Mouse (Mus musculus): ENCODE data around the gene Mafb. TPM values are rescaled to one million over a fixed set of nuclear protein-coding genes. Genes with fewer than 3 reads are reported as not detected.

The Mafb gene
- polyA plus RNA-seq, 1 experiment from 2014 or later: 13.3 TPM

DNA sequence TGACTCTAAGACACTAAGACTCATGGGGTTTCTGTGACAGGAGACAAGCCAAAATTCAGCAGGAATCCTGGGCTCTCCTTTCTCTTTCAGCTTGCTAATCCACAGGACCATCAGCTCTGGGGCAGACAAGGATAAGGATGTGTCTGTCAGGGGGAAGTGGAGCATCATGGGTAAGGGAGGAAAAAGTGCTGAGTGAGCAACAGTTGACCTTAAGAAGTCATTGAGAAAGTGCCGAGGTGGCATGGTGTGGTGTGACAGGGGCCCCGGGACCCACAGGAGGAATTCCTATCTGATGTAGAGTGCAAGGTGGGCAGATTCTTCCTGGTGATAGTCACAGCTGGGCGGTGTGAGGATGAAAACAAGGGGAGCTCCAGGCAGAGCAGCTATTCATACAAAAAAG, 25.8 kb upstream of the Mafb start:
- H3K4me2 ChIP-seq (ENCODE audit: low read depth): no peak overlapping the region
- H3K27me3 ChIP-seq (ENCODE audit: control insufficient read depth, insufficient read depth, low read length): 0 out of 2 replicates have a peak, but pooled peaks cover 2% of the 10 kb centered on the region
- H3K36me3 ChIP-seq (ENCODE audit: control insufficient read depth, insufficient read depth, low read length): no peaks in the 10 kb centered on the region
- WGBS: 76% methylated on average over 3 of the region's 3 CpGs
- ATAC-seq (ENCODE audit: insufficient read depth, low FRiP score, low TSS enrichment): no peak
- no peak for DNase-seq (ENCODE audit: low spot score)
- H3K9ac ChIP-seq (ENCODE audit: low read length): no peak overlapping the region
- H3K4me1 ChIP-seq (ENCODE audit: control insufficient read depth, insufficient read depth, low read length): no peaks in the 10 kb centered on the region
- no peaks in the 10 kb centered on the region for H3K9me3 ChIP-seq (ENCODE audit: control insufficient read depth, low read length)
- no peak overlapping the region for H3K27ac ChIP-seq (ENCODE audit: low read depth, low read length)
- H3K4me3 ChIP-seq (ENCODE audit: low read depth, low read length): no peak overlapping the region

DNA sequence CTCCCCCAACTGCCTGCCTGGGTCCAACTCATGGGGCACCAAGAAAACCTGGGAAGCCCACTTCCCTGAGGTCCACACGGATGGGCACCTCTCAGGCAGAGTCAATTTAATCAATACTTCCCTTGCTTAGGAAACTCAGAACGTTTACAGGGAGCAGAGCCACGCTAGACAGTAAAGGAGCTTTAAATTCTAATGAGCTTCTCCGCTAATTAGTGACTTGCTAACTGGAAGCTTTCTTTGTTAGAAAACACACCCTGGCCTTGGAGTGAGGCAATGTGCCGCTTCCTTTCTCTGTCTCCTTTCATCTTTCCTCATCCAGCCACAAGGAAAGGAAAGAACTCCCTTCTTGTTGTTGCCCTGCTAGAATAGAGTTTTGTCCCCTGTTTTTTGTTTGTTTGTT, 21.7 kb upstream of the Mafb start:
- H3K9ac ChIP-seq (ENCODE audit: low read length): no peak overlapping the region
- no peaks in the 10 kb centered on the region for H3K4me1 ChIP-seq (ENCODE audit: control insufficient read depth, insufficient read depth, low read length)
- H3K36me3 ChIP-seq (ENCODE audit: control insufficient read depth, insufficient read depth, low read length): no peaks in the 10 kb centered on the region
- H3K4me2 ChIP-seq (ENCODE audit: low read depth): no peak overlapping the region
- peaks cover 7% of the 10 kb centered on the region; the same call in 1 of the 2 replicates for H3K27me3 ChIP-seq (ENCODE audit: control insufficient read depth, insufficient read depth, low read length)
- no peak overlapping the region for H3K4me3 ChIP-seq (ENCODE audit: low read depth, low read length)
- WGBS: 16% methylated on average over 5 of the region's 5 CpGs
- DNase-seq (ENCODE audit: low spot score) (no peak), ATAC-seq (ENCODE audit: insufficient read depth, low FRiP score, low TSS enrichment) (no peak)
- no peak overlapping the region for H3K27ac ChIP-seq (ENCODE audit: low read depth, low read length)
- no peaks in the 10 kb centered on the region for H3K9me3 ChIP-seq (ENCODE audit: control insufficient read depth, low read length)

DNA sequence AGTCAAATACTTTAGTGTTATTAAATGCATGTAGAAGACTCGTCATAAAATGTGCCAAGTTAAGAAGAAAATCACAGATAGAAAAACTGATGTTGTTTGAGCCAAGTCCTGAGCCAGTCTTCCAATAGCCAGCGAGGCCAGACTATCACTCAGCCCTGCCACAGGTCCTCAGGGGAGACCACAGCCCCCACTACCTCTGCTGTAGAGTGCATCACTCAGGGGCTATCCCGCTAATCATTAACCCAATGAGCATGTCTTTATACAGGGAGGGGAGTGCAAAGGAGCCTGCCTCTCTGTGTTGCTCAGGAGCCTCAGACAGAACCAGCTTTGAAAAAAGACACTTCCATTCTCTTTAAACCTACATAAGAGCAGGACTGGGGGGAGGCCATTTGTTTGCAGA, 16.6 kb upstream of the Mafb start:
- H3K4me3 ChIP-seq (ENCODE audit: low read depth, low read length): no peak overlapping the region
- no peaks in the 10 kb centered on the region for H3K9me3 ChIP-seq (ENCODE audit: control insufficient read depth, low read length)
- no peaks in the 10 kb centered on the region for H3K36me3 ChIP-seq (ENCODE audit: control insufficient read depth, insufficient read depth, low read length)
- H3K27me3 ChIP-seq (ENCODE audit: control insufficient read depth, insufficient read depth, low read length): peaks cover 18% of the 10 kb centered on the region
- no peak overlapping the region for H3K27ac ChIP-seq (ENCODE audit: low read depth, low read length)
- peaks cover 4% of the 10 kb centered on the region; the same call in 1 of the 2 replicates for H3K4me1 ChIP-seq (ENCODE audit: control insufficient read depth, insufficient read depth, low read length)
- DNase-seq (ENCODE audit: low spot score): no peak
- no peak overlapping the region for H3K4me2 ChIP-seq (ENCODE audit: low read depth)
- WGBS: 41% methylated on average over 3 of the region's 3 CpGs
- H3K9ac ChIP-seq (ENCODE audit: low read length): no peak overlapping the region
- no peak for ATAC-seq (ENCODE audit: insufficient read depth, low FRiP score, low TSS enrichment)

DNA sequence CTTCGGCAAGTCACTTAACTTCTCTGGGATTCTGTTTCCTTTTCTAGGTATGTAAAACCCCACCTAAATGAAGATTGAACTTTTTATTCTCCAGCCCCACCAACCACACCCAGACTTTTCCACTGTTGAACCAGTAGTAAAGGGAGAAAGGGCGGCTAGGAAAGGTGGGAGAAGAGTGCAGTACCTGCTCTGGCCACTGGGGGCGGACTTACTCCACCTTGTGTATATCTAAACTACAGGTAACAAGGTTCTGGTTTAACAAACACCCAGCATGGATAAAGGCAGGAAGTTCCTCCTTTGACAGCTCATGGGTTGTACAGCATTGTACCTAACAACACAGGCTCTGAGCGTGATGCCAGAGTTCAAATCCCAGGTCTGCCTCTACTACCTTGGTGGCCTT, 11.4 kb upstream of the Mafb start:
- Histone ChIP-seq H3K4me1 (ENCODE audit: control insufficient read depth, insufficient read depth, low read length) (peaks cover 4% of the 10 kb centered on the region; the same call in 1 of the 2 replicates), H3K36me3 (ENCODE audit: control insufficient read depth, insufficient read depth, low read length) (no peaks in the 10 kb centered on the region), H3K9me3 (ENCODE audit: control insufficient read depth, low read length) (no peaks in the 10 kb centered on the region), H3K4me2 (ENCODE audit: low read depth) (no peak overlapping the region), H3K27ac (ENCODE audit: low read depth, low read length) (no peak overlapping the region), H3K4me3 (ENCODE audit: low read depth, low read length) (no peak overlapping the region), H3K27me3 (ENCODE audit: control insufficient read depth, insufficient read depth, low read length) (peaks cover 46% of the 10 kb centered on the region), H3K9ac (ENCODE audit: low read length) (no peak overlapping the region)
- 45% methylated on average over 4 of the region's 4 CpGs for WGBS
- DNase-seq (ENCODE audit: low spot score): no peak
- ATAC-seq (ENCODE audit: insufficient read depth, low FRiP score, low TSS enrichment): no peak

DNA sequence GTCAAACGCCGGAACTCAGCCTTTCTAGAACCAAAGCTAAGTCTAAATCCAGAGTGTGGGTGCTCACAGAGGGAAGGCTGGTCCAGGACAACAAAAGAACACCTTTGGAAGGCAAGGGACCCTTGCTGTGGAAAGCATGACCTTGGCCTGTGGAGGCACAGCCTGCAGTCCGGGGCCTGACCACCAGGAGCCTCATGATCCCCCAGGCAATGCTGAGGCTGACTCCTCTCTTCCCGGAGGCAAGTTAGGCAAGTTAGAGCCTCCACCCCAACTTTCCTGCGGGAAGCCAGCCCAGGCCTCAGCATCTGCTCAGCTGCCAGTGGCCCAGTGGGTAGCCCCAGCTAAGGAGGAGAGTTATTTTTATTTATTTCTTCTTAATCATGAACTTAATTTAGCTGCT, 9.4 kb upstream of the Mafb start:
- no peaks in the 10 kb centered on the region for H3K9me3 ChIP-seq (ENCODE audit: control insufficient read depth, low read length)
- H3K36me3 ChIP-seq (ENCODE audit: control insufficient read depth, insufficient read depth, low read length): no peaks in the 10 kb centered on the region
- 42% methylated on average over 5 of the region's 5 CpGs for WGBS
- no peak overlapping the region for H3K4me2 ChIP-seq (ENCODE audit: low read depth)
- ATAC-seq (ENCODE audit: insufficient read depth, low FRiP score, low TSS enrichment): no peak
- no peak for DNase-seq (ENCODE audit: low spot score)
- no peak overlapping the region for H3K27ac ChIP-seq (ENCODE audit: low read depth, low read length)
- H3K4me3 ChIP-seq (ENCODE audit: low read depth, low read length): no peak overlapping the region
- H3K27me3 ChIP-seq (ENCODE audit: control insufficient read depth, insufficient read depth, low read length): peaks cover 58% of the 10 kb centered on the region
- peaks cover 4% of the 10 kb centered on the region; the same call in 1 of the 2 replicates for H3K4me1 ChIP-seq (ENCODE audit: control insufficient read depth, insufficient read depth, low read length)
- no peak overlapping the region for H3K9ac ChIP-seq (ENCODE audit: low read length)

DNA sequence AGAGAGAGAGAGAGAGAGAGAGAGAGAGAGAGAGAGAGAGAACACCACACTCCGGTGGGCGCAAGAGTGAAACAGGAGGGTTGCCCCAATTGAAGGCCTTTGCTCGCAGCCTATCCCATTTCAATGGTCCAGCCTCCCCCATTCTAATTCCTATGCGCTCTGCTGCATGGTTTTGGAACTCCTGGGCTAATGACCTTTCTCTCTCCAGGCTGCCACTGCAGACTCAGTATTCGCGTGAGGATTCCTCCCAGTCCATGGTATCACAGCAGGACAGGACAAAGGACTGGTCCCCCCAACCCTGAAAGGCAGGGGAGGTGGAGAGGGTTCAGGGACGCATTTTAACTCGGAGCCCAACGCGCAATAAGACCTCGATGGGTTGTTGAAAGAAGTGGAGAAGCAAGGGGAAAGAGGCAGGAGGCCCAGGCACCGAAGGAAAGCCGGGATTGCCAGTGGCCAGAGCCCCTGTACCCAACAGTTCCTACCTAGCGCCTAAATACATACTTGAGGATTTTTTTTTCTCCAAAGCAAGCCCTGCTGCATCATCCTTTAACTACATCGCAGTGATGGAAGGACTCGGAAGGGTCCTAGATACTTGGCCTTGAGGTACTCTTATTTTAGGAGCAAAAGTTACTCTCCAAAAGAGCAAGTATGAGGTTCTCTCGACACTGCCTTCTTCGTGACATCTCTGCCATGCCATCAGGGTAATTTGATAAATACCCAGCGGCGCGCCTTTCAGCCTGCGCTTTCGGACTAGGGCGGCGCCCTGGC, 3.0 kb upstream of the Mafb start:
- under 1% methylated on average over 25 of the region's 25 CpGs for WGBS
- Histone ChIP-seq H3K4me2 (ENCODE audit: low read depth) (peak overlapping the region; percentile 41; the same call in 1 of the 2 replicates), H3K27me3 (ENCODE audit: control insufficient read depth, insufficient read depth, low read length) (peaks cover 74% of the 10 kb centered on the region), H3K36me3 (ENCODE audit: control insufficient read depth, insufficient read depth, low read length) (no peaks in the 10 kb centered on the region), H3K27ac (ENCODE audit: low read depth, low read length) (no peak overlapping the region), H3K4me1 (ENCODE audit: control insufficient read depth, insufficient read depth, low read length) (peaks cover 5% of the 10 kb centered on the region; the same call in 1 of the 2 replicates), H3K4me3 (ENCODE audit: low read depth, low read length) (no peak overlapping the region), H3K9ac (ENCODE audit: low read length) (no peak overlapping the region), H3K9me3 (ENCODE audit: control insufficient read depth, low read length) (no peaks in the 10 kb centered on the region)
- ATAC-seq (ENCODE audit: insufficient read depth, low FRiP score, low TSS enrichment) (no peak), DNase-seq (ENCODE audit: low spot score) (no peak)

DNA sequence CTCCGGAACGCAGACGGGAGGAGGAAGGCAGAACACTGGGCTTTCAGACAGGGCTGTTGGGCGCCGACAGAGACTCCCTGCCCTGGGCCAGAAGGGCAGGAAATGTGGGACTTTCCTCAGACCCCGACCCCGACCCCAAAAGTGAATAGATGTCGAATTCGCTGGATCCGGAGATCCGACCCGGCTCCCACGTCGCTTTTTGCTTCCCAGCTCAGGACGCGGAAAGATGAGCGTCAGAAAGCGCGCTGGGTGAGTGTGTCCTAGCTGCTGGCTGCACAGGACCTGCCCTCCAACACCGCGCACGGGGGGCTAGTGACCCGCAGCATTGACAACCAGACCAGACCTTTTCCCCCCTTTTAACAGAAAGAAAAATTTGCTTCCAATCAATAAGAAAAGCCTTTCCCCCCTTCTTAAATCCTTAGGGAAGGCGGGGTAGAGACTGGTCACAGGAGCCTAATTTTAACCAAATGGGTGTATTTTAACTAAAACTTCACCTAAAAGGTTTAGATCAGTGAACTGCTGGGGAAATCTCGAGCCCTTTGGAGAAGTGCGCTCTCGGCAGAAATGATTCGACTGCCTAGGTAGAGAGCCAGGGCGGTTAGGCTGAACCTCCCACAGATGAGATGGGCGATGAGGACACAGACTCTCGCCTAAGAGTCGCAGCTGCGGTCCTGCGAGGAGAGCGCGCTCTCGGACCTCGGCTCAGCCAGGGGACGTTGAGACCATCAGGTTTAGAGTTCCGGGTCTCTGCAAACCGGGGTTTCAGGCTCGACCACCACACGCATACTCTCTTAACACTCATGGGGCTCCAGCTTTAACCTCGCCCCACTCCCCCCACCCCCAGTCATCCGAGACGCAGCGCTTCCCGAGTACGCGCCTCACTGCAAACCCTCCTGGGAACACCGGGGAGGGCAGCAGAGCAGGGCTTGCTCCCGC, 1.8 kb upstream of the Mafb start:
- Histone ChIP-seq H3K27ac (ENCODE audit: low read depth, low read length) (no peak overlapping the region), H3K36me3 (ENCODE audit: control insufficient read depth, insufficient read depth, low read length) (no peaks in the 10 kb centered on the region), H3K27me3 (ENCODE audit: control insufficient read depth, insufficient read depth, low read length) (peaks cover 72% of the 10 kb centered on the region), H3K4me3 (ENCODE audit: low read depth, low read length) (peak overlapping the region; percentile 22), H3K9me3 (ENCODE audit: control insufficient read depth, low read length) (no peaks in the 10 kb centered on the region), H3K4me1 (ENCODE audit: control insufficient read depth, insufficient read depth, low read length) (peaks cover 5% of the 10 kb centered on the region; the same call in 1 of the 2 replicates), H3K9ac (ENCODE audit: low read length) (no peak overlapping the region), H3K4me2 (ENCODE audit: low read depth) (peak overlapping the region; percentile 96)
- under 1% methylated on average over 51 of the region's 52 CpGs for WGBS
- DNase-seq (ENCODE audit: low spot score) (peak; percentile 51), ATAC-seq (ENCODE audit: insufficient read depth, low FRiP score, low TSS enrichment) (no peak)

DNA sequence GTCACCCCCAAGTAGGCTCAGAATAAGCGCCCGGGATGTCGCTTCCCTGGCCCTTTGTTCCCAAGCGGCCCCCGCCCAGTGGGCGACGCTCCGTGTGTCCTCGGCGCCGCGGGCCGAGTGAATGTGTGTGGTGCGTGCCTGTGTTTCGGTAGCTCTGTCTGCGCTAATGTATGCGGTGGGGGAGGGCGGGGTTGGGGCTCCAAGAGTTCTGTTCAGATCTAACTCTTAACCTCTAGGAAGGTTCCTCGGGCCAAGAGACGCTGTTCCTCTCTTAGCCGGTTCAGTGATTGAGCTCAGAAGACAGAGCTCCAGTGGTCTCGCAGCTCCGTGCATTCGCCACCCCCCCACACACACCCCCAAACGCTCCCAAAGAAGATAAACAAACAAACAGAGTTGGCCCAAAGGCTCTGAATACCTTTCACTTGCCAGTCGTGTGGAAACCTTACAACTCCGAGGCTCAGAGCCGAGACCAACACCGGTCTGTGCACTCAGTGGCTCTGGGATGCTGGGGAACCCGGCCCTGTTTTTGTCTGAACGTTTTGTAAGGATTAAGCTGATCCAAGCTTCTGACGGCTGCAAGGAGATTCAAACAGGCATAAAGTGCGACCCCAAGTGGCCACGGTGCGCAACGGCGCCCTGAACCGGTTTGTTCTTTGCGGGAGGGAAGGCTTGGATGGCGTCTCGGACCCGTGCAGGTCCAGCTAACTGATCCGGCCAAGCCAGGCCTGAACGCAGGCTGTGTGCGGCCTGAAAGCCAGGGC, 763 bp upstream of the Mafb start:
- peak overlapping the region; percentile 52 for H3K4me3 ChIP-seq (ENCODE audit: low read depth, low read length)
- peak overlapping the region; percentile 75 for H3K9ac ChIP-seq (ENCODE audit: low read length)
- H3K36me3 ChIP-seq (ENCODE audit: control insufficient read depth, insufficient read depth, low read length): no peaks in the 10 kb centered on the region
- ATAC-seq (ENCODE audit: insufficient read depth, low FRiP score, low TSS enrichment): peak; percentile 70
- peak overlapping the region; percentile 80 for H3K27ac ChIP-seq (ENCODE audit: low read depth, low read length)
- peaks cover 76% of the 10 kb centered on the region for H3K27me3 ChIP-seq (ENCODE audit: control insufficient read depth, insufficient read depth, low read length)
- DNase-seq (ENCODE audit: low spot score): peak; percentile 93
- H3K4me2 ChIP-seq (ENCODE audit: low read depth): peak overlapping the region; percentile 96
- H3K4me1 ChIP-seq (ENCODE audit: control insufficient read depth, insufficient read depth, low read length): peaks cover 5% of the 10 kb centered on the region; the same call in 1 of the 2 replicates
- no peaks in the 10 kb centered on the region for H3K9me3 ChIP-seq (ENCODE audit: control insufficient read depth, low read length)
- WGBS: under 1% methylated on average over 45 of the region's 45 CpGs
